Mouse (Mus musculus) liver, embryonic 14.5 days (tissue): ENCODE results near the gene Ddah1. TPM values are rescaled to one million over a fixed set of nuclear protein-coding genes. Genes with fewer than 3 reads are reported as not detected.

Source experiments
- ATAC-seq: fragments of 200-750 bp; cut with Nextera tagmentation; 2 replicates; pipeline ENCODE4 v1.8.0; 2017; ENCODE audit warnings: moderate number of reproducible peaks, mild to moderate bottlenecking, moderate library complexity; ENCODE audit not compliant: insufficient read depth
- DNase-seq, 3 experiments: peaks; one replicate each; pipeline ENCODE4 v3.0.0-alpha.2; 2012 to 2013; ENCODE audit warnings: low read depth in 3 of 3, low spot score in 3 of 3
- H3K27ac ChIP-seq: fragments of 300-500 bp; sonication (generic); 2 replicates; pipeline ENCODE4 v1.5.1; 2014; ENCODE audit warnings: moderate library complexity, mild to moderate bottlenecking, control low read depth, inconsistent platforms
- H3K27me3 ChIP-seq: fragments of 300-500 bp; sonication (generic); 2 replicates; pipeline ENCODE4 v1.6.1; 2014; ENCODE audit warnings: mild to moderate bottlenecking, low read length, moderate library complexity; ENCODE audit not compliant: control insufficient read depth, insufficient read depth
- H3K36me3 ChIP-seq: fragments of 300-500 bp; sonication (generic); replicated peaks from 2 replicates; pipeline ENCODE4 v1.6.1; 2014; ENCODE audit warnings: low read depth; ENCODE audit not compliant: control insufficient read depth, insufficient read depth
- H3K4me1 ChIP-seq, 2 experiments: fragments of 200-500 bp in 1 of 2; fragments of 300-500 bp in 1 of 2; sonication (generic) in 1 of 2; replicated peaks; 2 replicates each; pipeline ENCODE4 v1.6.1; 2012 to 2014; ENCODE audit warnings: antibody characterized with exemption in 1 of 2, inconsistent platforms in 1 of 2, low read length in 1 of 2; ENCODE audit not compliant: control insufficient read depth in 2 of 2, insufficient read depth in 2 of 2
- H3K4me2 ChIP-seq: fragments of 300-500 bp; sonication (generic); 2 replicates; pipeline ENCODE4 v1.6.1; 2014; ENCODE audit warnings: low read depth, mild to moderate bottlenecking, control low read depth, moderate library complexity
- H3K4me3 ChIP-seq, 2 experiments: fragments of 200-500 bp in 1 of 2; fragments of 300-500 bp in 1 of 2; sonication (generic) in 1 of 2; 2 replicates each; pipeline ENCODE4 v1.5.1; 2012 to 2014; ENCODE audit warnings: low read depth in 2 of 2, low read length in 2 of 2, mild to moderate bottlenecking in 2 of 2, control low read depth in 1 of 2, inconsistent platforms in 1 of 2, moderate library complexity in 1 of 2; ENCODE audit not compliant: insufficient read depth in 1 of 2
- H3K9ac ChIP-seq: fragments of 300-500 bp; sonication (generic); replicated peaks from 2 replicates; pipeline ENCODE4 v1.6.1; 2014; ENCODE audit warnings: mild to moderate bottlenecking, control low read depth, moderate library complexity
- H3K9me3 ChIP-seq: fragments of 300-500 bp; sonication (generic); 2 replicates; pipeline ENCODE4 v1.6.1; 2016; ENCODE audit warnings: low read length, mixed read lengths; ENCODE audit not compliant: control insufficient read depth
- CTCF ChIP-seq: IDR thresholded peaks from 2 replicates; pipeline ENCODE4 v1.5.1; 2016; ENCODE audit warnings: antibody characterized with exemption, low read depth, control low read depth
- EP300 ChIP-seq: IDR thresholded peaks from 2 replicates; pipeline ENCODE4 v1.6.1; 2016; ENCODE audit warnings: antibody characterized with exemption, low read depth
- WGBS: fragments of 180-500 bp; shearing (Covaris S2); extraction: QIAGEN DNeasy Blood & Tissue Kit; methylation state at CpG from one replicate; pipeline ENCODE4 v1.1.7; 2014; ENCODE audit not compliant: insufficient replicate concordance; 5-methylcytosine and 5-hydroxymethylcytosine counted together
- polyA plus RNA-seq, 2 experiments: library from polyadenylated mRNA; depleted of rRNA in 1 of 2; stranded (reverse) in 1 of 2; unstranded in 1 of 2; fragments of >200 nt; fragmentation: Nextera tagmentation in 1 of 2; extraction: Ambion mirVana in 1 of 2; gene quantifications; 2 replicates each; pipeline versions ENCODE4 v1.2.1 to v1.2.3; 2012 to 2014

The Ddah1 gene
- polyA plus RNA-seq, 2 experiments, result 15.6 to 32.1 TPM

DNA sequence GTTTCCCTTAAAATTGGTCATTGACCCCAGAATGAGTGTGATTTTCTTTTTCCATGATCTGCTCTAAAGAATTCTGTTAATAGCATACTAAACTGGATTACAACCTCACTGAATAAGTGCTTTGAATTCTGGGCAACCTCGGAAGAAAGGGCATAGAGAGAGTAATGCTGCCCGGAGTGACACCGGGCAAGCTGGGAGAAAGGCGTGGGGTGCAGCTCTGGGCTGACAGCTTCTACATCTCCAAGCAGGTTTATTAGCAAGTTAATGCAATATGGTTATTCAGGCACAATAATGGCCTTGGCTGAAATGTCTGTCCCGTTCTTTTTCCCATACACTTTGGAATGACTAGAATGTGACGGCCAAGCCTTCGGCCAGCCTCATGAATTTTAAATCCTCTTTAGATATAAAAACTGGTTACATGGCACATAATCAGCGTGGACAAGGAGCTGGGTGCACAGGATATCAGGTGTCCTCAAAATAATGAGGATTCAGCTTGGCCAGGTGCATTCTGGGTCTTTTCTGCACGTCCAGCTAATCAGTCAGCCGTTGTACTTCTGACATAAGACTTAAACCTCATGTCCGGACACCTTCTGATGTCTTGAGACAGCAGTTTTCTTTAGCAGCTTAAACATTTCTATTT is 67.1 kb downstream of the Ddah1 start:
- TF ChIP-seq CTCF (no peak), EP300 (no peak)
- Histone ChIP-seq H3K4me3 (no peak overlapping the region), H3K27me3 (no peaks in the 10 kb centered on the region), H3K9me3 (no peaks in the 10 kb centered on the region), H3K9ac (no peak overlapping the region), H3K4me2 (no peak overlapping the region), H3K27ac (no peak overlapping the region), H3K4me1 (peaks cover 0 to 2% of the 10 kb centered on the region in 2 experiments; a peak in 1 of 4 replicates), H3K36me3 (no peaks in the 10 kb centered on the region)
- WGBS, result 74% methylated on average over 11 of the region's 11 CpGs
- ATAC-seq (no peak), DNase-seq (no peak)

DNA sequence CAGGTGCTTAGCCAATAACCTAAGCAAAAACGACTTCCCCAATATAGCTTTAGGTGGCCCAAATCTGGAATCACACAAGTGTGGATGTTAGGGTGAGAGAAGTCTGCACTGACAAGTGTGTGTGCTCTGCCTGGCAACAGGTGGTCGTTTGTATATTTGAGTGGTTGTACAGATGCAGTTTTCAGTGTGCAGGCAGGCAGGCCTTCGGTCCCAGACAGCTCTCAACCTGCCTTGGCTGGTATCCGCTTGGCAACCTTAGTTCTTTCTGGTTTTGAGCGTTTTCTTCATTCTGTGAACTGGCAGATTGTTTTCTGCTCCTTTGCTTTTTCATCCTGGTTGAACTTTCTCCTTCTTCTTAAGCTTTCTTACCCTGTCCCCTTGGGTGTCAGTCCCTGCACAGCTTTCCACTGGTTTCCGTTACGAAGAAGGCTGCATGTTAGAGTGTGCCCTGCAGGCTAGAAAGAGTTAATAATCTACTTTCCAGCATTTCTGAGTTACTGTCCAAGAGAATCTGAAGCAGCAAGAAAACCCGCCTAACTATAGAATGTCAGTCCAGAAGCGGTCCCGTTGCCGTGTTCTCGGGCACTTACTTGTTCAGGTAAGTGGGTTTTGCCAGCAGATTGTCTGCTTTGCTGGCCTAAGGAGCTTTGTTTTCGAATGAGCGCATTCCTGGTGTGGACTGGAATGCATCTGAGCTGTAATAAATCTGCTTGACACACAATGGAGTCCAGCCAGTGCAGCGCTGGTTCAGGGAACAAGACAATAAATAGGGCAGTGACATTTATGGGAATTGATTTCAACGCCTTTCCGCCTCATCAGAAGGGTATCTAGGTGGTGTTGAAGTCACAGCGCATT is 68.9 kb downstream of the Ddah1 start:
- no peaks in the 10 kb centered on the region; a peak in 1 of 4 replicates for H3K4me1 ChIP-seq
- H3K27ac ChIP-seq, result no peak overlapping the region
- no peak overlapping the region for H3K9ac ChIP-seq
- H3K4me2 ChIP-seq, result no peak overlapping the region
- ATAC-seq (no peak), DNase-seq (no peak)
- H3K4me3 ChIP-seq, result no peak overlapping the region
- TF ChIP-seq EP300 (no peak), CTCF (no peak)
- H3K27me3 ChIP-seq, result no peaks in the 10 kb centered on the region
- no peaks in the 10 kb centered on the region for H3K36me3 ChIP-seq
- no peaks in the 10 kb centered on the region for H3K9me3 ChIP-seq
- 55% methylated on average over 18 of the region's 18 CpGs for WGBS

DNA sequence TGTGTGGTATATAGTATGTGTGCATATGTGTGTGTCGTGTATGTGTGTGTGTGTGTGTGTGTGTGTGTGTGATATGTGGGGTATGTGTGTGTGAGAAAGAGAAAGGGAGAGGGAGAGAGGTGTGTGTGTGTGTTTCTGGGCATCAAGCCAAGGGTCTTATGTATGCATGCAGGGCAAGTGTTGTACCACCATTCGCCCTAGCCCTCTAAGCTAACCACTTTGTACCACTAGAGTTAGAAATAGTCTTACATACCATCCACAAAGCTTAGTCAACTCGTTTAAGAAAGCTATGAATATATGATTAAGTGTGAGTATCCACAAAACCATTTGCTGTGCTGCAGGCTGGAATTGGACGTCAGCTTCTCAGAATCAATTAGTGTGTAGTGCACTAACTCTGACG is 70.4 kb downstream of the Ddah1 start:
- Histone ChIP-seq H3K4me3 (no peak overlapping the region), H3K4me1 (no peaks in the 10 kb centered on the region), H3K36me3 (no peaks in the 10 kb centered on the region), H3K4me2 (no peak overlapping the region), H3K27ac (no peak overlapping the region), H3K9me3 (no peaks in the 10 kb centered on the region), H3K27me3 (no peaks in the 10 kb centered on the region), H3K9ac (no peak overlapping the region)
- TF ChIP-seq EP300 (no peak), CTCF (no peak)
- no peak for ATAC-seq
- WGBS, result 55% methylated on average over 5 of the region's 5 CpGs
- no peak for DNase-seq

DNA sequence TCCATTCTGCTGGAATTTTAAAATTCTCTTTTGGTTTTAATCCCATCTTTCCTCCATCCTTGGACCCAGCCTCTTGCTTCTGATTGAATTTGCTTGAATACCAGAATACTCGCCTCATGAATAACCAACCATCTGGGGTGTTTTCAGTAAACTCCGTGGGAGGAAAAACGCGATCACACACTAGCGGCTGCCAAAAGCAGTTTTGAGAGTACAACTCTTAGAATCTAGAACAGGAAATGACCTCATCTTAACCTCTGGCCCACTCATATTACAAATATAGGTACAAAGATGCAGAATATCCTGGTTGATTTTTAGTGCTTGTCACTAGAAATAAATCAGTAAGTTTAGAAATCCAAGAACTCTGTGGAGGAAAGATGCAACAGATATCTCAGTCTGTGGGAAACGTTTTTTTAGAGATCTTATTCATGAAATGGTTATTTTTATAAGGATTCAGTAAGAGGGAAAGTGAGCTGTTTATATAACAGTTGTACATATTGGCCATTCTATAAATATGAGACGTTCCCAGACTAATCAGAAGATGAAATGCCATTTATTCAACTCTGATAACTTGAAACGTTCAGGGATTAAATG is 75.6 kb downstream of the Ddah1 start:
- no peaks in the 10 kb centered on the region for H3K9me3 ChIP-seq
- no peaks in the 10 kb centered on the region for H3K36me3 ChIP-seq
- no peaks in the 10 kb centered on the region for H3K27me3 ChIP-seq
- DNase-seq, result no peak
- H3K4me3 ChIP-seq, result no peak overlapping the region
- 0 out of 4 replicates have a peak, but pooled peaks cover 0 to 4% of the 10 kb centered on the region in 2 experiments for H3K4me1 ChIP-seq
- H3K4me2 ChIP-seq, result no peak overlapping the region
- no peak for ATAC-seq
- H3K9ac ChIP-seq, result no peak overlapping the region
- H3K27ac ChIP-seq, result no peak overlapping the region
- TF ChIP-seq EP300, result no peak
- TF ChIP-seq CTCF, result no peak
- WGBS, result 45% methylated on average over 8 of the region's 8 CpGs

DNA sequence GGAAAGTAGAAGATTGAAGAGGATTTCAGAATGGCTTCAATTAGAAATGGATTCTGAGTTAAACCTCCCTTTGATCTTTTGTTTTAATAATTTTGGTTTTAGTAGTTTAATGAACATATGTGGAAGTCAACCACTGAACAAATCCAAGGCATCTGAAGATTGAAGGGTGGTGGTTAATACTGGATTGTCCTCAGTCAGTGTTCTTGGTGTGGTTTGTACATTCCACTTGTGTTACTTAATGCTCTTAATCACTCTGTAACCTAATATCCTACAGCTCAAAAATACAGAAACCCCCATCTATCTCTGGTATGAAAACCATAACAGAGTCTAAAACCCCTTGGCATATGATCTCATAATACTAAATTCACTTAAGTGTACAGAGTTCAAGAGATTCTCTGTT is 79.8 kb downstream of the Ddah1 start:
- Histone ChIP-seq H3K4me3 (no peak overlapping the region), H3K27ac (no peak overlapping the region), H3K9ac (no peak overlapping the region), H3K4me2 (no peak overlapping the region), H3K4me1 (peaks cover 0 to 14% of the 10 kb centered on the region in 2 experiments; a peak in 1 of 4 replicates), H3K27me3 (no peaks in the 10 kb centered on the region), H3K9me3 (no peaks in the 10 kb centered on the region), H3K36me3 (no peaks in the 10 kb centered on the region)
- TF ChIP-seq CTCF (no peak), EP300 (no peak)
- ATAC-seq (no peak), DNase-seq (no peak)
